Mouse (Mus musculus): ENCODE measurements around the gene Arhgef17.

DNA sequence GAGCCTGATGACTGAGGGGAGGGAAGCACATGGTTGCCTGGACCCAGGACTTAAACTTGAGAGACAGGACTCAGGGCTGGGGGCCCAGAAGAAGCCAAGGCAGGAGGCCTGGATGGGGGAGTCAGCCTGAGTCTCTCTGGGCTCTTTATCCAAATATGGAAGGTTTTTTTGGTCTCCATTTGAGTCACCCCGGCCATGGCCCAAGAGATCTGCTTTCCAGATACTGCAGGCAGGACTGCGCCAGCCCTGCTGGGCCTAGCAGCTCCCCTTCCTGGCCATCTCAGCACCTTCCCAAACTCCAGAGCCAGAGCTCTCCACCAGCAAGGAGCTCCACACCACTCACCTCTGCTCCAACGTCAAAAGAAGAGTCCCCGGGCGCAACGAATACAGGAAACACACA is 15.4 kb downstream of the Arhgef17 start:
- TF ChIP-seq GATA1 (IDR thresholded peaks at IDR 0.05; ENCODE audit: low read length) (no peak), TAL1 (IDR thresholded peaks at IDR 0.05; ENCODE audit: low read length) (no peak)

Data from erythroblast, embryonic 14.5 days (primary cell).